Mouse (Mus musculus) c-Kit-positive CD71-negative TER-119-negative erythroid progenitor cells, embryonic 14.5 days (primary cell): Measurements from ENCODE around the gene Gm1673.

Source experiments
- DNase-seq: peaks from one replicate; pipeline ENCODE4 v3.0.0-alpha.2; 2013; ENCODE audit warnings: low read depth

Gm1673 gene

DNA sequence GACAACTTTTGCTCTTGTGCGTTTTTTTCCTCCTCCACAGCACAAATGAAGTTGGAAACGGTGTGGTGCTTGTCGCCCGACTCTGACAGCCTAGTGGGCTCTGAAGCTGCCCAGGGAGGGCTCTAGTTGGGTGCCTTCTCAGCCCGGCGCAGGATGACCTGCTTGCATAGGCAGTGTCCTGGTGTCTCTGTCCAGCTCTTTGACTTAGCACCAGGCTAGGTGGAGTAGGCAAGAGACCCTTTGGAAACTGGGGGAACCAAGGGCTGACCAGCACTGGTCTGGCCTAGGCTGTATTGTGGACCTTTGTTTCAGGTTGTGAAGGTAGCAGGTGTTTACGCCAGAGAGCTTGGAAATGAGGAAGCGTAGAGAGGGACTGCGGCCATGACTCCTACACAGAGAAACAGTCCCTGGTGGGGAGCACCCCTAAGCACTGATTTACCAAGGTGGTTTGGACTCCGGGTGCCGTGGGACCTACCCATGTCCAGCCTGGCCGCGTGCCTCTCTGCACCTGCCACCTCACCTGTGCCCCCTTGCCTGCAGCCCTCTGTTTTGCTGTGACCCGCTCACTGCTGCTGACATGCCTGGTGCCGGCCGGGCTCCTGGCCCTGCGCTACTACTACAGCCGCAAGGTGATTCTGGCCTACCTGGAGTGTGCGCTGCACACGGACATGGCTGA is 14.7 kb downstream of the Gm1673 start:
- DNase-seq = no peak

GRCm38 (mm10) chr5:33998505-33998877 is 15.3 kb downstream of the Gm1673 start:
- no peak for DNase-seq

- no peak for DNase-seq
These were observed 16.3 kb downstream of the Gm1673 start for GRCm38 (mm10) chr5:33999466-34000090.

- no peak for DNase-seq
These were observed 17.6 kb downstream of the Gm1673 start for GRCm38 (mm10) chr5:34000809-34001208.

DNA sequence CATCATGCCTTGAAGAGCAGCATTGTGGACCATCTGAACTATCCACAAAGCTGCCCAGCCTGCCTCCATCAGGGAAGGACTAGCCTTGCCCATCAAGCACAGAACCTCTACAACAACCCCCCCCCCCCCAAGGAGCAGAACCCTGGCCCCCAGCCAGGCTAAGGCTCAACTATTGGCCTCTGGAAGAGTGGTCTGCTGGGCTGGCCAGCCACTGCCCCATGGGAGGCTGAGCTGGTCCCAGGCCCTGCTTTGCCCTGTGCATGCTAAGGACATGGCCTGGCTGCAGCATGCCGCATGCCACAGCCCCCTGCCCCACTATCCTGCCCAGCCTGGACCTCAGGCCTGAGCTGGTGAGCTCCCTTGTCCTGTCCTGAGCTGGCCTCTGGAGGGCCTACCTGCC is 18.2 kb downstream of the Gm1673 start:
- DNase-seq = no peak

DNA sequence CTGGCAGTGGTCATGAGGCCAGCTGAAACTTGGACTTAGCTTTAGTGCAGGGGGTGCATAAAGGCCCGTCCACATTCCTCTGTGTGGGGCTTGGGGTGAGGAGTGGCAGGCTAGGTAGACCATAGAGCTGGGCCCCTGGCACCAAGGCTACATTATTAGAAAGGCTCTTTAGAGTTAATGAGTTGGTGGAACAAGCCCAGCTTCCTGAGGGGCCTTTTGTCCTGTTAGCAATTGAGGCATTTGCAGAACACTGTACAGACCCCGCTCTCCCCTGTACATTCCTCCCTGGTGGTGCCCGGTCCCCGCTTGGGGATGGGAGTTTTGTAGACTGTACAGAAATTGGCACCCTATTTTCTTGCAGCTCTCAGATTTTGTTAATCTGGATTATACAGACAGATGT is 19.4 kb downstream of the Gm1673 start:
- DNase-seq = no peak

GRCm38 (mm10) chr5:34004618-34005017 is 21.4 kb downstream of the Gm1673 start:
- no peak for DNase-seq

- no peak for DNase-seq
These were observed 23.6 kb downstream of the Gm1673 start for GRCm38 (mm10) chr5:34006832-34007231.

DNA sequence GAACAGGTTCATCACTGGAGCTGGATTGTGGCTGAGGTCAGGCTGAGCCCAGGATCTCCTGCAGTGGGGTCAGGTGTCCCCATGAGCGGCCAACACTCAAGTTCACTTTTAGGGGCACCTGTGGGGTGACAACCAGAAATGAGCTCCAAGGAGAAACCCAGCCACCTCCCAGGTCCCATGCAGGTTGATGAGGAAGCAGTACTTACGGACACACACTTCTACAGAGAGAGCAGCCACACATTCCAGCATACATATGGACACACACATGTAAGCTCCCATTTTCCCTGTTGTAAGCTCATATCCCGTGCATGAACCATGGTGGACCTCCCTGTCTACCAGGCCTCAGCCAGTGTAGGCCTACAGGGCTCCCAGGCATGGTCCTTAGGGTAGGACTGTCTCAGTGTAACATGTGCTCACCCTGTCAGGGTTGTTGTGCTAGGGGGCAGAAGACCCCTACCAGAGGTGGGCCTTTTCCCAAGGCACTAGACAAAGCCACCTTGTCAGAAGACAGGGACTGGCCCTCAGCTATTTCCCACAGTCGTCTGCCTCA is 24.2 kb downstream of the Gm1673 start:
- DNase-seq = no peak

GRCm38 (mm10) chr5:34014652-34015051 is 31.4 kb downstream of the Gm1673 start:
- no peak for DNase-seq

- DNase-seq = no peak
These were observed 35.7 kb downstream of the Gm1673 start for GRCm38 (mm10) chr5:34018968-34019367.

GRCm38 (mm10) chr5:34030101-34030500 is 46.9 kb downstream of the Gm1673 start:
- DNase-seq = no peak

DNA sequence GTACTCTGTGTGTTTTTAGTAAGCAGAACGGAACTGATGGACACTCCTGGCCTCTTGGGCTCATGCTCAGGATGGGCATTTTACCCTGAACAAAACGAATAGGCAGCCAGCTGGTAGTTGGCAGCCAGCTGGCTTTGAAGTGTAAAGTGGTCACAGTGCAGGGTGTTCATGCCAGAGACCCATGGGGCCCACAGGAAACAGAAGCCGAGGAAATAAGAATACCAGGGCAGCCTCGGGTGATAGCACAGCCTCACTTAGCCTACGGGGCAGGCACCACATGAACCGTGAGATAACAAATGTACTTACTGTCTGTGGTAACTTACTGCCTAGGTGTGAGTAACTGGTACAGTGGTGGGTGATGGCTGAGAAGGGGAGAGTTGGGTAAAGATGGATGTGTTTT is 47.8 kb downstream of the Gm1673 start:
- no peak for DNase-seq

DNA sequence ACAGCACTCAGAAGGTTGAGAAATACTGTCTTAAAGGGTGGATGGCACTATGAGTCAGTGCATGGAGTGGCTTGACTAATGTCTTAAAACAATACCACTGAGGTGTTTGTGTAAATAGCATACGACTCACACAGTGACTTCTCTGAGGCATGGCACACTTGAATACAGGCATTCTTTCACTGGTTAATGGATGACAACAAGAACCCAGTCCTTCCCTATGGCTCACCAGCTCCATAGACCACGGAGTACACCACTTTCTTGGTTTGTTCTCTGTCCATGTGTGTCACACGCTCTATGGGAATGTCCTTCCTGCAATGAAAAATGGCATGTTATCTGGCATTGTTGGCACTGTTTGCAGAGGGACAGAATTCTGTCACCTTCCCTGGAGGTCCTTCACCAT is 49.3 kb downstream of the Gm1673 start:
- DNase-seq = no peak
